Mouse (Mus musculus): Measurements from ENCODE around the gene Fank1.
A peak's percentile ranks its signal among the peaks of the same experiment; 100 is the strongest.

- peak; percentile 94 for TF ChIP-seq CTCF (IDR thresholded peaks at IDR 0.05; ENCODE audit: low read depth)
- TF ChIP-seq EP300 (IDR thresholded peaks at IDR 0.05; ENCODE audit: low read depth) = no peak
These were observed 6.2 kb downstream of the Fank1 start, which contains the start of gene Dhx32 for GRCm38 (mm10) chr7:133782717-133783435.
